Mouse (Mus musculus): ENCODE results near the gene Prpf18. TPM values are rescaled to one million over a fixed set of nuclear protein-coding genes. Genes with fewer than 3 reads are reported as not detected.
A peak's percentile ranks its signal among the peaks of the same experiment; 100 is the strongest.
"Not testable (repeated sequence)": the region's sequence is repeated elsewhere in the genome, so short reads cannot be mapped to it uniquely, and the experiment has no call there.

Gene Prpf18
- polyA plus RNA-seq, 1 experiment, result 30.0 TPM

GRCm38 (mm10) chr2:4616995-4617394 is 34.9 kb downstream of the Prpf18 start:
- Histone ChIP-seq H3K27ac (ENCODE audit: insufficient read depth, low read depth, low read length) (no peak overlapping the region), H3K4me3 (ENCODE audit: insufficient read depth, low read length) (no peak overlapping the region), H3K4me1 (ENCODE audit: control insufficient read depth, insufficient read depth, low read length) (no peaks in the 10 kb centered on the region)
- no peak for TF ChIP-seq CTCF (IDR thresholded peaks at IDR 0.05; ENCODE audit: low read depth, low read length)
- no peak for TF ChIP-seq POLR2A (IDR thresholded peaks at IDR 0.05; ENCODE audit: borderline replicate concordance, low read depth, low read length)

- H3K4me3 ChIP-seq (ENCODE audit: insufficient read depth, low read length), result no peak overlapping the region
- TF ChIP-seq POLR2A (IDR thresholded peaks at IDR 0.05; ENCODE audit: borderline replicate concordance, low read depth, low read length), result no peak
- no peak for TF ChIP-seq CTCF (IDR thresholded peaks at IDR 0.05; ENCODE audit: low read depth, low read length)
Measured at GRCm38 (mm10) chr2:4615014-4615546, 36.8 kb downstream of the Prpf18 start.

GRCm38 (mm10) chr2:4614276-4614929 is 37.5 kb downstream of the Prpf18 start:
- H3K27ac ChIP-seq (ENCODE audit: insufficient read depth, low read depth, low read length); H3K4me1 ChIP-seq (ENCODE audit: control insufficient read depth, insufficient read depth, low read length); H3K4me3 ChIP-seq (ENCODE audit: insufficient read depth, low read length): not testable (repeated sequence)

More at GRCm38 (mm10) chr2:4615014-4615546, 36.8 kb downstream of the Prpf18 start:
- H3K4me1 ChIP-seq (ENCODE audit: control insufficient read depth, insufficient read depth, low read length), result no peaks in the 10 kb centered on the region
- H3K27ac ChIP-seq (ENCODE audit: insufficient read depth, low read depth, low read length), result no peak overlapping the region

GRCm38 (mm10) chr2:4611704-4612103 is 40.2 kb downstream of the Prpf18 start:
- no peak overlapping the region for H3K27ac ChIP-seq (ENCODE audit: insufficient read depth, low read depth, low read length)
- no peak for TF ChIP-seq CTCF (IDR thresholded peaks at IDR 0.05; ENCODE audit: low read depth, low read length)
- no peak for TF ChIP-seq POLR2A (IDR thresholded peaks at IDR 0.05; ENCODE audit: borderline replicate concordance, low read depth, low read length)
- no peaks in the 10 kb centered on the region for H3K4me1 ChIP-seq (ENCODE audit: control insufficient read depth, insufficient read depth, low read length)

GRCm38 (mm10) chr2:4611295-4611694 is 40.6 kb downstream of the Prpf18 start:
- Histone ChIP-seq H3K27ac (ENCODE audit: insufficient read depth, low read depth, low read length) (no peak overlapping the region), H3K4me1 (ENCODE audit: control insufficient read depth, insufficient read depth, low read length) (no peaks in the 10 kb centered on the region), H3K4me3 (ENCODE audit: insufficient read depth, low read length) (no peak overlapping the region)
- TF ChIP-seq CTCF (IDR thresholded peaks at IDR 0.05; ENCODE audit: low read depth, low read length) (no peak), POLR2A (IDR thresholded peaks at IDR 0.05; ENCODE audit: borderline replicate concordance, low read depth, low read length) (no peak)

More at GRCm38 (mm10) chr2:4611704-4612103, 40.2 kb downstream of the Prpf18 start:
- no peak overlapping the region for H3K4me3 ChIP-seq (ENCODE audit: insufficient read depth, low read length)

- TF ChIP-seq POLR2A (IDR thresholded peaks at IDR 0.05; ENCODE audit: borderline replicate concordance, low read depth, low read length) (no peak), CTCF (IDR thresholded peaks at IDR 0.05; ENCODE audit: low read depth, low read length) (no peak)
- Histone ChIP-seq H3K4me3 (ENCODE audit: insufficient read depth, low read length) (no peak overlapping the region), H3K4me1 (ENCODE audit: control insufficient read depth, insufficient read depth, low read length) (no peaks in the 10 kb centered on the region), H3K27ac (ENCODE audit: insufficient read depth, low read depth, low read length) (no peak overlapping the region)
Measured at GRCm38 (mm10) chr2:4609433-4609832, 42.5 kb downstream of the Prpf18 start.

- Histone ChIP-seq H3K4me3 (ENCODE audit: insufficient read depth, low read length) (no peak overlapping the region), H3K27ac (ENCODE audit: insufficient read depth, low read depth, low read length) (no peak overlapping the region), H3K4me1 (ENCODE audit: control insufficient read depth, insufficient read depth, low read length) (no peaks in the 10 kb centered on the region)
- TF ChIP-seq POLR2A (IDR thresholded peaks at IDR 0.05; ENCODE audit: borderline replicate concordance, low read depth, low read length) (no peak), CTCF (IDR thresholded peaks at IDR 0.05; ENCODE audit: low read depth, low read length) (no peak)
Measured at GRCm38 (mm10) chr2:4608253-4608652, 43.7 kb downstream of the Prpf18 start.

GRCm38 (mm10) chr2:4606559-4606958 is 45.4 kb downstream of the Prpf18 start:
- Histone ChIP-seq H3K4me3 (ENCODE audit: insufficient read depth, low read length) (no peak overlapping the region), H3K27ac (ENCODE audit: insufficient read depth, low read depth, low read length) (no peak overlapping the region), H3K4me1 (ENCODE audit: control insufficient read depth, insufficient read depth, low read length) (no peaks in the 10 kb centered on the region)
- no peak for TF ChIP-seq POLR2A (IDR thresholded peaks at IDR 0.05; ENCODE audit: borderline replicate concordance, low read depth, low read length)

GRCm38 (mm10) chr2:4603361-4603945 is 48.5 kb downstream of the Prpf18 start:
- no peak overlapping the region for H3K27ac ChIP-seq (ENCODE audit: insufficient read depth, low read depth, low read length)
- no peak for TF ChIP-seq POLR2A (IDR thresholded peaks at IDR 0.05; ENCODE audit: borderline replicate concordance, low read depth, low read length)
- TF ChIP-seq CTCF (IDR thresholded peaks at IDR 0.05; ENCODE audit: low read depth, low read length), result no peak
- H3K4me1 ChIP-seq (ENCODE audit: control insufficient read depth, insufficient read depth, low read length), result no peaks in the 10 kb centered on the region
- no peak overlapping the region for H3K4me3 ChIP-seq (ENCODE audit: insufficient read depth, low read length)

GRCm38 (mm10) chr2:4601034-4601890 is 50.7 kb downstream of the Prpf18 start:
- H3K27ac ChIP-seq (ENCODE audit: insufficient read depth, low read depth, low read length), result no peak overlapping the region
- no peaks in the 10 kb centered on the region for H3K4me1 ChIP-seq (ENCODE audit: control insufficient read depth, insufficient read depth, low read length)
- TF ChIP-seq POLR2A (IDR thresholded peaks at IDR 0.05; ENCODE audit: borderline replicate concordance, low read depth, low read length) (no peak), CTCF (IDR thresholded peaks at IDR 0.05; ENCODE audit: low read depth, low read length) (peak; percentile 42)
- no peak overlapping the region for H3K4me3 ChIP-seq (ENCODE audit: insufficient read depth, low read length)
